Mouse (Mus musculus) neutrophil, adult 5-6 weeks (primary cell): Measurements from ENCODE around the gene Cep83. TPM values are rescaled to one million over a fixed set of nuclear protein-coding genes. Genes with fewer than 3 reads are reported as not detected.
"Not testable (repeated sequence)": the region's sequence is repeated elsewhere in the genome, so short reads cannot be mapped to it uniquely, and the experiment has no call there.

Experiments
- ATAC-seq: fragments of 151-379, 151-347 bp; 2 replicates; pipeline ENCODE4 v1.8.0; 2017; ENCODE audit warnings: mild to moderate bottlenecking, moderate TSS enrichment; ENCODE audit not compliant: insufficient number of reproducible peaks, poor library complexity, low FRiP score, severe bottlenecking; ENCODE audit errors: extremely low read depth
- total RNA-seq: library from RNA; stranded (forward); fragments of 200-1000 nt; gene quantifications from 2 replicates; pipeline ENCODE4 v1.2.3, GENCODE M21; 2017

The Cep83 gene
- 49.7 and 56.2 TPM in 2 replicates for total RNA-seq

DNA sequence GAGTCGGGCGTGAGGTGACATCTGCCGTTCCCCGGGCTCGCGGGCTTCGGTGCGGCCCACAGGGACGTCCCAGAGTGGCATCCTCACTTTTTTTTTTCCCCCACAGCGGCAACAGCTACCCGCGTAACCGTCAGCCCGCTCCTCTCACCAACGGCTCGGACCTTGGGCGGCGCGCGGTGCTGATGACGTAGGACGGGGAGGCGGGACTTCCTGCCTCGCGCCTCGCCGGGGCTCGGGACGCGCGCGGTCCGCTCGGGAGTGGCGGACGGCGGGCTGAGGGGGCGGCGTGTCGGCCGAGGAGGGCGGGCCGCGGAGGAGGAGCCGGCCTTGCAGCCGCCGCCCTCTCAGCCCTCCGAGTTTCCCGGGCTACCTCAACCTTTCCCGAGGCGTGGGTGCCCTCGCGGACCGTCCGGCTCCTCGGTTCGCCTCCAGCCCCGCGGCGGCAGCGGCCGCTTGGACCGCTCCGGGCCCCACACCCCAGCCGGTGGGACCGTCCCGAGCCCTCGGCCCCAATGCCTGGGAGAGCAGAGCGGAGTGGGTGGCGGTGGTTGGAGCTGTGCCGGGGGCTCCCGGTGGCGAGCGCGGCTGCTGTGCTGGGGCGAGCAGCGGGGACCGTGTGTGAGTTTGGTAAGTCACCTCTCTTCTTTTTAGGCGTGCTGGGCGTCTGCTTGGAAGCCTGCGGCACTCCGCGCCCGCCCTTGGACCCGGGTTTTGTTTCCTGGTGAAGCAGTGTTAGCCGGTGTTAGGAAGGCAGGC lies at the start of gene Cep83:
TSS of gene Cep83 (plus strand) at position 235 of the 756 bp plus-strand sequence.
- peak; percentile 90 for ATAC-seq

DNA sequence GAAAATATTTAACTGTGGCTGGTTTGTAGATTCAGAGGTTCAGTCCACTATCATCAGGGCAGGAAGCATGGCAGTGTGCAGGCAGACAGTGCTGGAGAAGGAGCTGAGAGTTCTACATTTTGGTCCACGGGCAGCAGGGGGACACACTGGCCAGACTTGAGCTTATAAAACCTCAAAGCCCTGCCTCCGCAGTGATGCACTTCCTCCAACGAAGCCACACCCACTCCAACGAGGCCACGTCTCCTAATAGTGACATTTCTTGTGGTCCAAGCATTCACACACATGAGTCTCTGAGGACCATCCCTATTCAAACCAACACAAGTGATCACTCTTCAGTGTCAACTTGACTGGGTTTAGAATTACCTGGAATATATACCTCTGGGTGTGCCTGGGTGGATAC lies 49.2 kb upstream of the Cep83 start:
- peak; percentile 73 for ATAC-seq

DNA sequence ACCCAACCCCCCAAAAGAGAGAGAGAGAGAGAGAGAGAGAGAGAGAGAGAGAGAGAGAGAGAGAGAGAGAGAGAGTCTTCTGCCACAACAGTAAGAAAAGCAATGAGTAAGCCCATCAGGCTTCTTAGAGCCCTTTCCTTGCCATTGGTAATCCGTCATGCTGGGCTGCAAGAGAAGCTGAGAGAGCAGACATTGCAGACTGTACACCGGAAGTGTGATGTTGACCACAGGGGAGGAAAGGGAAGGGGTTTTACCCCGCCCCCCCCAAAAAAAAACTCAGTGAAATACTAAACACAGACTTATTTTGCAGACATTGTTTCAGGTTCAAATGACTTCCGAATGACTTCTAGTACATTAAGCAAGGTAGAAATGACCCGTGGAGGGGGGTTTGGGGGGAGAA lies 48.4 kb upstream of the Cep83 start:
- ATAC-seq, result no peak

- ATAC-seq, result no peak
Observed at GRCm38 (mm10) chr10:94664036-94664435, 24.4 kb upstream of the Cep83 start.

GRCm38 (mm10) chr10:94664455-94664854 lies 24.0 kb upstream of the Cep83 start:
- no peak for ATAC-seq

- ATAC-seq, result no peak
Observed at GRCm38 (mm10) chr10:94668147-94668546, 20.3 kb upstream of the Cep83 start.

DNA sequence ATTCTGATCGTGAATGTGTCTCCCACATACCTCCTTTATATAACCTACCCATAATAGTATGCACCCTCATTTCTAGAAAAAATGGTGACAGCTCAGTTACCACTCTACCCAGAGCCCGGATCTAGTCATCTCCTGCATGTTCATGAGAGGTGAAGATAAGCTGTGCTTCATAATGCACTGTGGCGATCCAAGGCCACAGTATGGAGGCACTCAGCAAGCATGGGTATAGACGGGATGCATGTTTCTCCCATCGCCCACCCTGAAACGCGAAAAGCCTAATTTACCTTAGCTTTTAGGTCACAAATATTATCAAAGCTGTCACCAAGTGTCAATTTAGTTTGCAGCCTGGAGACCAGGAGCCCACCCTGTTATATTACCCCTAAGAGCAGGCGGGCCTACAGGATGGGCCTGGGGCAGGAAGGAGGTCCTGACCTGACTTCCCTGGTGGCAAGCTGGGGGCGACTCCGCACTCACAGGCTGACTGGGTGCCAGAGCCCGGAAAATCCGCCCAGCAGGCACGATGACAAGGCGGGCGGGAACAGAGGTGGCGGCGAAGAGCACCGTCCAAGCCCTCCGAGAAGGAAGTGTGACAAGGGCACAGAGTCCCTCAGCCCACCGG lies 544 bp upstream of the Cep83 start:
- ATAC-seq, result peak; percentile 30

DNA sequence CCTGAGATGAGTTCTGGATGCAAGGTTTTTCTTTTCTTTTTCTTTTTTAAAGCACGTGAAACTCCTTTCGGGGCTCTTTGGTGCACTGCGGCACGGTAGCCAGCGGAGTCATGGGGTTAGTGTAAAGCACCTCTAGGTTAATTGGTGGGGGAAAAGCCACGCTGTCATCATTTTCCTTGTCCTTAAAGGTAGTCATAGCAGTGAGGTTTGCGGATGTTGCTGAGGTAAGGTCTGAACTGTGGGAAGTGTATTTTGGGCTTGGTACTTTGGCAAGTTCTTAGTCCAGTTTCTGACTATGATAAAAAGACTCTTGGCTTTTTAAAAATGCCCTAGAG lies 689 bp downstream of the Cep83 start:
- peak; percentile 14; the same call in 1 of the 2 replicates for ATAC-seq

DNA sequence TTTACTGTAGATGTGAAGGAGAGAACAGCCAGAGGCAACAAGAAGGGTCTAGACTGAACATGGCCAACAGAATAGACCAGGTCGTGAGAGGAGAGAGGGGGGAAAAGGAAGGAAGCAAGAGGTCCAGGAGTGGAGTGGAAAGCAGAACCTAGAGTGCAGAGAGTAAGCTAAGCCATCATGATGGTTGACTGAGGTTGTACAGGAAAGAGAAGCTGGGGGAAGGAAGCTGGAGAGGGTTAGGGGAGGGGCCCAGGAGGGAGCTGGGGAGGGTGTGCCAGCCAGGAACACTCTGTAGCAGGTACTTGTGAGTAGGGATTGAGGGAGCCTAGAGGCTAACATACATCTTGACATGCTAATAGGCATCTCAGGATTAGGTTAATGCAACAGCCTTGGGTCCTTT lies 1.9 kb downstream of the Cep83 start:
- 0 out of 2 replicates have a peak, but pooled peaks have one; percentile 28 for ATAC-seq

- no peak for ATAC-seq
Observed at GRCm38 (mm10) chr10:94692163-94692562, 3.7 kb downstream of the Cep83 start.

DNA sequence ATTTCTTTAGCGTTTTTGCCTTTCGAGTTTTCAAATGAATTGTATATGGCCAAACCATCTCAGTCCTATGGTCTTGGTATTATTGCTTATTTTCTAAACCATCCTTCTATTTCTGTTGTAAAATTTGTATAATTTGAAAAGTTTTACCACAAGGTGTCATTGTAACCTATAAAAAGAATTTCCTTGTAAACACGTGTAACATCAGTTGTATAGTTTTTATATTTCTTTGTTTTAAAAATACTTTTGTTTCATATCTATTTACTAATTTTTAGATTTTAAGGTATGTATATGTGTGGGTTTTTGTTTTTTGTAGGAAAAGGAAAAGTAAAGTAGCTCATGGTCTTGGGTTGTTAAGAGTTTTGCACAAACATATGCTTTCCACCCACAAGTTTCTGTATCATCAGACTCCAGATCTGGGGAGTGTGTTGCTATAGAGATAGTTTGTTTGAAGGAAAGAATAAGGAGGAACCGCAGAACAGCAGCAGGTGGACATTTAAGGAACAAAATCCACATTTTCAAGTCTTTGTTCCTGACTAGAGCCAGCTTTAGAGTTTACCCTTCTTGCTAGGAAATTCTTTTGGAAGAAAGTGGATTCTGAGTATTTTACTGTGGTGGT lies 17.3 kb downstream of the Cep83 start:
- ATAC-seq, result no peak

DNA sequence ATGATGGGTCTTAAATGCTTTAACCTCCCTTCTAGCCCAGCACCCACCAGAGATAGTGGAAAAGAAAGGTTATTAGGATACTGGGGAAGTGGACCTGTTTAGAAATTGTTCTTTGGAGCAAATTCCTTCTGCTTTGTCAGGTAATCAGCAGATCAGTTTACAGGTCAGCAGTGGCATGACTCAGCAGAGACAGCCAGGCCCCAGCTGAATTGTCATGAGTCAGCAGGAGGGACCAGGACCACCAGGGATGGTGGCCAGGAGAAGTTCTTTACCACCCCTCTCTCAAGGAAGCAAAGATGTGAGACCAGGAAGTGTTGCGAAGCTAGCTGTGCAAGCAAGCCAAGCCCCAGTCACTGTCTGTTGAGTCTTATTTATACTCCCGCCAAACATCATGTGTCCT lies 18.2 kb downstream of the Cep83 start:
- no peak for ATAC-seq

- ATAC-seq, result no peak
Observed at GRCm38 (mm10) chr10:94709622-94710319, 21.3 kb downstream of the Cep83 start.

- no peak for ATAC-seq
Observed at GRCm38 (mm10) chr10:94710320-94710695, 21.9 kb downstream of the Cep83 start.

DNA sequence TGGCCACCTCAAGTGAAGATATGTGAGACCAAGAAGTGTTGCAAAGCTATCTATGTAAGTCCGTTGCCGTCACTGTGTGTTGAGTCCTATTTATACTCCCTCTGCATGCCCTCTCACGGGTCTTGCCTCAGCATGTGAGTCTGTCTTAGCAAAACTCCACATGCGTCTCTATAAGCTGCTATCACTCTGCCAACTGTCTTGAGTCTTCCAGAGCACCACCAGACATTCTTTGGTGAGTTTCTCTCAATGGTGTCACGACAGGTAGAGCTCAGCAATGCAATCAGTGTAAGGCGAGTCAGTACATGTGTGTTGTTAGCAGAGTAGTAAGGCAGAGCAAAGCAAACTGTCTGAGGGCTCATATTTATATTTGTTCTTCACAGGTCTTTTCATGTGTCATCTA lies 31.8 kb downstream of the Cep83 start:
- ATAC-seq, result no peak

GRCm38 (mm10) chr10:94728053-94728452 lies 39.6 kb downstream of the Cep83 start:
- ATAC-seq, result not testable (repeated sequence)

- no peak for ATAC-seq
Observed at GRCm38 (mm10) chr10:94730445-94730844, 42.0 kb downstream of the Cep83 start.

DNA sequence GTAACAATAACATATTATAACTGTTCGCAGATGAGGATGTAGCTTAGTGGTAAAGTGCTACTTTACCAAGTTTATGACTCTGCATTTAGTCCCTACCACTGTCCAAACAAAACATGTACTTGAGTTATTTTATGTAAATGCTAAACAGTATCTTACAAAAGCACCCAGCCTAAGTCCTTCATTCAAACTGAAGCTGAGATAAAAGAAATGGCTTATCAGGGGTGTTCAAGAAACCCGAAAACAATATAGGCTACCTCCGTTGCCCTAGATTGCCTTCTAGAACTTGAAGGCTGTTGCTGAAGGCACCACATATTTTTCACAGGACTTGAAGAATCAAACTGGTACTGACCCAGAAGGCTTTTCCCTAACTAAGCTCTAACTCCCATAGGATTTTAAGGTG lies 46.4 kb downstream of the Cep83 start:
- no peak for ATAC-seq

- no peak for ATAC-seq
Observed at GRCm38 (mm10) chr10:94740221-94740620, 51.8 kb downstream of the Cep83 start.

GRCm38 (mm10) chr10:94741459-94741858 lies 53.0 kb downstream of the Cep83 start:
- no peak for ATAC-seq
